15 mouse cellular contexts compared by ENCODE assay signal in genomic region chr8:66200169-66200568, GRCm38 (mm10).
"Had no signal": no experiment of that assay in that cellular context is flagged by ENCODE, and none has a peak within 500 bp of the region (broad histone marks: within the 10 kb centered on the region; RNA-seq: fewer than 3 reads in every experiment).

No protein-coding gene starts in this region.

- H3K27me3 ChIP-seq: neural tube, embryonic 13.5 days; neural tube, embryonic 15.5 days; stomach, embryonic 15.5 days had no signal

- H3K4me1 ChIP-seq: neural tube, embryonic 13.5 days; neural tube, embryonic 15.5 days; stomach, embryonic 15.5 days had no signal

- H3K36me3 ChIP-seq: neural tube, embryonic 13.5 days; neural tube, embryonic 15.5 days; stomach, embryonic 15.5 days had no signal

- DNase-seq: retina, postnatal 1 day; right cerebral cortex, adult 18-20 months; right cerebral cortex, postnatal 14 days; right cerebral cortex, postnatal 25 days; right cerebral cortex, postnatal 4 days; spleen, adult 18-20 months; thymus, adult 18-20 months; thymus, adult 2 months; thymus, postnatal 14 days; thymus, postnatal 25 days; thymus, postnatal 36 days; thymus, postnatal 4 days had no signal

- H3K4me3 ChIP-seq: neural tube, embryonic 13.5 days; neural tube, embryonic 15.5 days; stomach, embryonic 15.5 days had no signal

- H3K9me3 ChIP-seq: neural tube, embryonic 13.5 days; neural tube, embryonic 15.5 days; stomach, embryonic 15.5 days had no signal
